Mouse (Mus musculus): ENCODE results near the gene Tenm3. TPM values are rescaled to one million over a fixed set of nuclear protein-coding genes. Genes with fewer than 3 reads are reported as not detected.

The Tenm3 gene
- polyA plus RNA-seq, 1 experiment from 2014 or later, result 8.3 TPM

- Histone ChIP-seq H3K4me3 (ENCODE audit: control insufficient read depth in 1 of 2, insufficient read depth in 1 of 2, low read depth in 1 of 2, low read length in 2 of 2) (no peak overlapping the region), H3K36me3 (ENCODE audit: control insufficient read depth, insufficient read depth, low read length) (no peaks in the 10 kb centered on the region), H3K27ac (replicated peaks in 1 of 2; ENCODE audit: control insufficient read depth in 1 of 2, insufficient read depth in 1 of 2, low read depth in 2 of 2, low read length in 2 of 2) (no peak overlapping the region), H3K27me3 (ENCODE audit: control insufficient read depth, insufficient read depth, low read length) (no peaks in the 10 kb centered on the region), H3K4me1 (ENCODE audit: control insufficient read depth in 2 of 2, insufficient read depth in 2 of 2, low read length in 2 of 2) (peaks cover 0 to 3% of the 10 kb centered on the region in 2 experiments; a peak in 1 of 4 replicates), H3K4me2 (ENCODE audit: low read length) (no peak overlapping the region), H3K9me3 (ENCODE audit: control insufficient read depth, low read length) (no peaks in the 10 kb centered on the region), H3K9ac (ENCODE audit: low read length) (no peak overlapping the region)
- ATAC-seq (ENCODE audit: insufficient number of reproducible peaks, insufficient read depth, low FRiP score, low read depth), result no peak
- WGBS, result 83% methylated on average over 10 of the region's 10 CpGs
Measured at GRCm38 (mm10) chr8:48604190-48604897, 239.4 kb downstream of the Tenm3 start.

- H3K9me3 ChIP-seq (ENCODE audit: control insufficient read depth, low read length), result no peaks in the 10 kb centered on the region
- no peak for ATAC-seq (ENCODE audit: insufficient number of reproducible peaks, insufficient read depth, low FRiP score, low read depth)
- H3K27me3 ChIP-seq (ENCODE audit: control insufficient read depth, insufficient read depth, low read length), result no peaks in the 10 kb centered on the region
Measured at GRCm38 (mm10) chr8:48603165-48603840, 240.4 kb downstream of the Tenm3 start.

GRCm38 (mm10) chr8:48601621-48602020 is 242.1 kb downstream of the Tenm3 start:
- Histone ChIP-seq H3K4me1 (ENCODE audit: control insufficient read depth in 2 of 2, insufficient read depth in 2 of 2, low read length in 2 of 2) (peaks cover 3% of the 10 kb centered on the region in 2 experiments; a peak in 1 of 4 replicates), H3K27me3 (ENCODE audit: control insufficient read depth, insufficient read depth, low read length) (no peaks in the 10 kb centered on the region), H3K36me3 (ENCODE audit: control insufficient read depth, insufficient read depth, low read length) (no peaks in the 10 kb centered on the region), H3K4me2 (ENCODE audit: low read length) (no peak overlapping the region), H3K9me3 (ENCODE audit: control insufficient read depth, low read length) (no peaks in the 10 kb centered on the region), H3K4me3 (ENCODE audit: control insufficient read depth in 1 of 2, insufficient read depth in 1 of 2, low read depth in 1 of 2, low read length in 2 of 2) (no peak overlapping the region), H3K27ac (replicated peaks in 1 of 2; ENCODE audit: control insufficient read depth in 1 of 2, insufficient read depth in 1 of 2, low read depth in 2 of 2, low read length in 2 of 2) (no peak overlapping the region), H3K9ac (ENCODE audit: low read length) (no peak overlapping the region)
- WGBS, result 83% methylated on average over 4 of the region's 4 CpGs
- ATAC-seq (ENCODE audit: insufficient number of reproducible peaks, insufficient read depth, low FRiP score, low read depth), result no peak

More at GRCm38 (mm10) chr8:48603165-48603840, 240.4 kb downstream of the Tenm3 start:
- no peaks in the 10 kb centered on the region for H3K36me3 ChIP-seq (ENCODE audit: control insufficient read depth, insufficient read depth, low read length)
- no peak overlapping the region for H3K27ac ChIP-seq (replicated peaks in 1 of 2; ENCODE audit: control insufficient read depth in 1 of 2, insufficient read depth in 1 of 2, low read depth in 2 of 2, low read length in 2 of 2)
- H3K4me3 ChIP-seq (ENCODE audit: control insufficient read depth in 1 of 2, insufficient read depth in 1 of 2, low read depth in 1 of 2, low read length in 2 of 2), result no peak overlapping the region
- no peak overlapping the region for H3K9ac ChIP-seq (ENCODE audit: low read length)
- WGBS, result 85% methylated on average over 15 of the region's 15 CpGs
- peaks cover 3% of the 10 kb centered on the region in 2 experiments; a peak in 1 of 4 replicates for H3K4me1 ChIP-seq (ENCODE audit: control insufficient read depth in 2 of 2, insufficient read depth in 2 of 2, low read length in 2 of 2)
- no peak overlapping the region for H3K4me2 ChIP-seq (ENCODE audit: low read length)

GRCm38 (mm10) chr8:48599028-48599427 is 244.7 kb downstream of the Tenm3 start:
- Histone ChIP-seq H3K9ac (ENCODE audit: low read length) (no peak overlapping the region), H3K27ac (replicated peaks in 1 of 2; ENCODE audit: control insufficient read depth in 1 of 2, insufficient read depth in 1 of 2, low read depth in 2 of 2, low read length in 2 of 2) (no peak overlapping the region), H3K4me2 (ENCODE audit: low read length) (no peak overlapping the region), H3K27me3 (ENCODE audit: control insufficient read depth, insufficient read depth, low read length) (no peaks in the 10 kb centered on the region), H3K4me3 (ENCODE audit: control insufficient read depth in 1 of 2, insufficient read depth in 1 of 2, low read depth in 1 of 2, low read length in 2 of 2) (no peak overlapping the region), H3K36me3 (ENCODE audit: control insufficient read depth, insufficient read depth, low read length) (no peaks in the 10 kb centered on the region), H3K4me1 (ENCODE audit: control insufficient read depth in 2 of 2, insufficient read depth in 2 of 2, low read length in 2 of 2) (peaks cover 6% of the 10 kb centered on the region in 2 experiments; a peak in 2 of 4 replicates), H3K9me3 (ENCODE audit: control insufficient read depth, low read length) (no peaks in the 10 kb centered on the region)
- 46% methylated on average over 4 of the region's 4 CpGs for whole genome bisulfite sequencing
- ATAC-seq (ENCODE audit: insufficient number of reproducible peaks, insufficient read depth, low FRiP score, low read depth), result no peak

GRCm38 (mm10) chr8:48596332-48596731 is 247.4 kb downstream of the Tenm3 start:
- ATAC-seq (ENCODE audit: insufficient number of reproducible peaks, insufficient read depth, low FRiP score, low read depth), result no peak
- WGBS, result 48% methylated on average over 14 of the region's 14 CpGs
- H3K27ac ChIP-seq (replicated peaks in 1 of 2; ENCODE audit: control insufficient read depth in 1 of 2, insufficient read depth in 1 of 2, low read depth in 2 of 2, low read length in 2 of 2), result no peak overlapping the region
- H3K4me1 ChIP-seq (ENCODE audit: control insufficient read depth in 2 of 2, insufficient read depth in 2 of 2, low read length in 2 of 2), result peaks cover 6 to 10% of the 10 kb centered on the region in 2 experiments; a peak in 3 of 4 replicates
- no peaks in the 10 kb centered on the region for H3K36me3 ChIP-seq (ENCODE audit: control insufficient read depth, insufficient read depth, low read length)
- no peaks in the 10 kb centered on the region for H3K9me3 ChIP-seq (ENCODE audit: control insufficient read depth, low read length)
- no peak overlapping the region for H3K4me3 ChIP-seq (ENCODE audit: control insufficient read depth in 1 of 2, insufficient read depth in 1 of 2, low read depth in 1 of 2, low read length in 2 of 2)
- H3K9ac ChIP-seq (ENCODE audit: low read length), result no peak overlapping the region
- H3K27me3 ChIP-seq (ENCODE audit: control insufficient read depth, insufficient read depth, low read length), result no peaks in the 10 kb centered on the region
- H3K4me2 ChIP-seq (ENCODE audit: low read length), result peak overlapping the region; percentile 1; the same call in 1 of the 2 replicates

GRCm38 (mm10) chr8:48591818-48592217 is 251.9 kb downstream of the Tenm3 start:
- no peak for ATAC-seq (ENCODE audit: insufficient number of reproducible peaks, insufficient read depth, low FRiP score, low read depth)
- Histone ChIP-seq H3K9ac (ENCODE audit: low read length) (no peak overlapping the region), H3K4me1 (ENCODE audit: control insufficient read depth in 2 of 2, insufficient read depth in 2 of 2, low read length in 2 of 2) (peaks cover 2 to 10% of the 10 kb centered on the region in 2 experiments), H3K27ac (replicated peaks in 1 of 2; ENCODE audit: control insufficient read depth in 1 of 2, insufficient read depth in 1 of 2, low read depth in 2 of 2, low read length in 2 of 2) (no peak overlapping the region), H3K27me3 (ENCODE audit: control insufficient read depth, insufficient read depth, low read length) (no peaks in the 10 kb centered on the region), H3K4me2 (ENCODE audit: low read length) (no peak overlapping the region), H3K4me3 (ENCODE audit: control insufficient read depth in 1 of 2, insufficient read depth in 1 of 2, low read depth in 1 of 2, low read length in 2 of 2) (no peak overlapping the region), H3K9me3 (ENCODE audit: control insufficient read depth, low read length) (no peaks in the 10 kb centered on the region), H3K36me3 (ENCODE audit: control insufficient read depth, insufficient read depth, low read length) (no peaks in the 10 kb centered on the region)
- WGBS, result 19% methylated on average over 5 of the region's 5 CpGs

- Histone ChIP-seq H3K4me2 (ENCODE audit: low read length) (peak overlapping the region; percentile 28), H3K27me3 (ENCODE audit: control insufficient read depth, insufficient read depth, low read length) (no peaks in the 10 kb centered on the region)
- WGBS, result 39% methylated on average over 6 of the region's 6 CpGs
Measured at GRCm38 (mm10) chr8:48579732-48580131, 264.0 kb downstream of the Tenm3 start.

More at GRCm38 (mm10) chr8:48579732-48580131, 264.0 kb downstream of the Tenm3 start:
- no peaks in the 10 kb centered on the region for H3K36me3 ChIP-seq (ENCODE audit: control insufficient read depth, insufficient read depth, low read length)
- no peaks in the 10 kb centered on the region for H3K4me1 ChIP-seq (ENCODE audit: control insufficient read depth in 2 of 2, insufficient read depth in 2 of 2, low read length in 2 of 2)
- no peak for ATAC-seq (ENCODE audit: insufficient number of reproducible peaks, insufficient read depth, low FRiP score, low read depth)
- no peak overlapping the region for H3K27ac ChIP-seq (replicated peaks in 1 of 2; ENCODE audit: control insufficient read depth in 1 of 2, insufficient read depth in 1 of 2, low read depth in 2 of 2, low read length in 2 of 2)
- no peak overlapping the region for H3K4me3 ChIP-seq (ENCODE audit: control insufficient read depth in 1 of 2, insufficient read depth in 1 of 2, low read depth in 1 of 2, low read length in 2 of 2)
- H3K9ac ChIP-seq (ENCODE audit: low read length), result no peak overlapping the region
- no peaks in the 10 kb centered on the region for H3K9me3 ChIP-seq (ENCODE audit: control insufficient read depth, low read length)

Data from heart, embryonic 14.5 days (tissue).